Mouse (Mus musculus): ENCODE measurements around the gene Yipf1.

GRCm38 (mm10) chr4:107302832-107303231 lies 11.3 kb upstream of the Yipf1 start:
- TF ChIP-seq POLR2A (IDR thresholded peaks at IDR 0.05; ENCODE audit: low read depth, low read length) (no peak), CTCF (conservative IDR thresholded peaks at IDR 0.05; ENCODE audit: insufficient read depth, insufficient read length, low read depth, low read length) (no peak)

Measured in kidney, adult 2 months (tissue).